Mouse (Mus musculus): ENCODE data around the gene Spdya.
"Not testable (repeated sequence)": the region's sequence is repeated elsewhere in the genome, so short reads cannot be mapped to it uniquely, and the experiment has no call there.

The Spdya gene

GRCm38 (mm10) chr17:71636786-71637185, 84.9 kb downstream of the Spdya start:
- DNase-seq: no peak

- DNase-seq: no peak
Observed at GRCm38 (mm10) chr17:71637750-71638265, 85.9 kb downstream of the Spdya start.

GRCm38 (mm10) chr17:71639056-71639455, 87.2 kb downstream of the Spdya start:
- DNase-seq: not testable (repeated sequence)

Measured in cerebellum, postnatal 14 days (tissue).